Mouse (Mus musculus) lung, postnatal 0 days (tissue): ENCODE measurements around the gene Ttll11. TPM values are rescaled to one million over a fixed set of nuclear protein-coding genes. Genes with fewer than 3 reads are reported as not detected.

Experiments used
- ATAC-seq: fragments of 200-750 bp; cut with Nextera tagmentation; 2 replicates; pipeline ENCODE4 v1.8.0; 2017; ENCODE audit warnings: moderate library complexity
- DNase-seq: peaks from one replicate; pipeline ENCODE4 v3.0.0-alpha.2; 2016; ENCODE audit warnings: low spot score
- H3K27ac ChIP-seq: fragments of 300-500 bp; sonication (generic); 2 replicates; pipeline ENCODE4 v1.5.1; 2014; ENCODE audit warnings: antibody characterized with exemption, mild to moderate bottlenecking, low read length, mixed read lengths
- H3K27me3 ChIP-seq: fragments of 300-500 bp; sonication (generic); replicated peaks from 2 replicates; pipeline ENCODE4 v1.6.1; 2014; ENCODE audit warnings: low read length, mixed read lengths; ENCODE audit not compliant: insufficient read depth
- H3K36me3 ChIP-seq: fragments of 300-500 bp; sonication (generic); 2 replicates; pipeline ENCODE4 v1.6.1; 2014; ENCODE audit warnings: low read length, mixed read lengths; ENCODE audit not compliant: insufficient read depth
- H3K4me1 ChIP-seq: fragments of 300-500 bp; sonication (generic); 2 replicates; pipeline ENCODE4 v1.6.1; 2014; ENCODE audit warnings: antibody characterized with exemption, low read depth, low read length, mixed read lengths; ENCODE audit not compliant: insufficient read depth
- H3K4me2 ChIP-seq: fragments of 300-500 bp; sonication (generic); replicated peaks from 2 replicates; pipeline ENCODE4 v1.6.1; 2014; ENCODE audit warnings: low read depth, mild to moderate bottlenecking, low read length, moderate library complexity, mixed read lengths
- H3K4me3 ChIP-seq: fragments of 300-500 bp; sonication (generic); 2 replicates; pipeline ENCODE4 v1.5.1; 2014; ENCODE audit warnings: low read depth, low read length
- H3K9ac ChIP-seq: fragments of 300-500 bp; sonication (generic); replicated peaks from 2 replicates; pipeline ENCODE4 v1.6.1; 2014; ENCODE audit warnings: low read depth, mild to moderate bottlenecking
- H3K9me3 ChIP-seq: fragments of 300-500 bp; sonication (generic); 2 replicates; pipeline ENCODE4 v1.6.1; 2016; ENCODE audit warnings: low read length, mixed read lengths
- CTCF ChIP-seq: IDR thresholded peaks from 2 replicates; pipeline ENCODE4 v1.5.1; 2016; ENCODE audit warnings: antibody characterized with exemption, mild to moderate bottlenecking
- EP300 ChIP-seq: IDR thresholded peaks from 2 replicates; pipeline ENCODE4 v1.6.1; 2016; ENCODE audit warnings: antibody characterized with exemption, mild to moderate bottlenecking, control low read depth
- WGBS: fragments of 180-500 bp; shearing (Covaris S2); extraction: QIAGEN DNeasy Blood & Tissue Kit; methylation state at CpG from one replicate; pipeline ENCODE4 v1.1.7; 2014; 5-methylcytosine and 5-hydroxymethylcytosine counted together
- polyA plus RNA-seq: library from polyadenylated mRNA; unstranded; fragments of >200 nt; fragmentation: Nextera tagmentation; extraction: Ambion mirVana; gene quantifications from 2 replicates; pipeline ENCODE4 v1.2.1, GENCODE M21; 2015

Gene Ttll11
- polyA plus RNA-seq, 1 experiment from 2014 or later, result 2.1 TPM

GRCm38 (mm10) chr2:35933116-35933515 is 46.6 kb downstream of the Ttll11 start:
- H3K27ac ChIP-seq, result no peak overlapping the region
- H3K36me3 ChIP-seq, result no peaks in the 10 kb centered on the region
- no peaks in the 10 kb centered on the region for H3K9me3 ChIP-seq
- H3K4me2 ChIP-seq, result no peak overlapping the region
- H3K4me3 ChIP-seq, result no peak overlapping the region
- ATAC-seq (no peak), DNase-seq (no peak)
- no peaks in the 10 kb centered on the region for H3K27me3 ChIP-seq
- WGBS, result 88% methylated on average over 13 of the region's 13 CpGs
- H3K4me1 ChIP-seq, result no peaks in the 10 kb centered on the region
- no peak for TF ChIP-seq EP300
- TF ChIP-seq CTCF, result no peak
- no peak overlapping the region for H3K9ac ChIP-seq

GRCm38 (mm10) chr2:35931619-35932018 is 48.1 kb downstream of the Ttll11 start:
- no peak overlapping the region for H3K9ac ChIP-seq
- 71% methylated on average over 3 of the region's 3 CpGs for WGBS

GRCm38 (mm10) chr2:35930498-35931149 is 49.1 kb downstream of the Ttll11 start:
- WGBS, result 32% methylated on average over 11 of the region's 11 CpGs
- Histone ChIP-seq H3K4me1 (no peaks in the 10 kb centered on the region), H3K27ac (no peak overlapping the region), H3K27me3 (no peaks in the 10 kb centered on the region), H3K9ac (no peak overlapping the region), H3K9me3 (no peaks in the 10 kb centered on the region), H3K4me3 (no peak overlapping the region), H3K36me3 (no peaks in the 10 kb centered on the region), H3K4me2 (no peak overlapping the region)
- TF ChIP-seq EP300 (no peak), CTCF (peak; percentile 90)
- ATAC-seq (peak; percentile 38; the same call in 1 of the 2 replicates), DNase-seq (peak; percentile 77)

More at GRCm38 (mm10) chr2:35931619-35932018, 48.1 kb downstream of the Ttll11 start:
- H3K9me3 ChIP-seq, result no peaks in the 10 kb centered on the region
- H3K36me3 ChIP-seq, result no peaks in the 10 kb centered on the region
- no peaks in the 10 kb centered on the region for H3K27me3 ChIP-seq
- no peak overlapping the region for H3K27ac ChIP-seq
- DNase-seq (no peak), ATAC-seq (no peak)
- H3K4me2 ChIP-seq, result no peak overlapping the region
- TF ChIP-seq CTCF (peak; percentile 49), EP300 (no peak)
- no peak overlapping the region for H3K4me3 ChIP-seq
- no peaks in the 10 kb centered on the region for H3K4me1 ChIP-seq

- H3K9me3 ChIP-seq, result no peaks in the 10 kb centered on the region
- 51% methylated on average over 6 of the region's 6 CpGs for WGBS
- H3K9ac ChIP-seq, result no peak overlapping the region
- H3K4me3 ChIP-seq, result no peak overlapping the region
- no peaks in the 10 kb centered on the region for H3K4me1 ChIP-seq
- H3K27me3 ChIP-seq, result no peaks in the 10 kb centered on the region
- ATAC-seq (peak; percentile 77), DNase-seq (peak; percentile 59)
- H3K36me3 ChIP-seq, result no peaks in the 10 kb centered on the region
- TF ChIP-seq EP300, result no peak
- no peak for TF ChIP-seq CTCF
- H3K27ac ChIP-seq, result no peak overlapping the region
- no peak overlapping the region for H3K4me2 ChIP-seq
These were observed 51.6 kb downstream of the Ttll11 start for GRCm38 (mm10) chr2:35928133-35928532.

- Histone ChIP-seq H3K4me3 (no peak overlapping the region), H3K27ac (no peak overlapping the region), H3K36me3 (no peaks in the 10 kb centered on the region), H3K4me1 (no peaks in the 10 kb centered on the region), H3K27me3 (no peaks in the 10 kb centered on the region), H3K9me3 (no peaks in the 10 kb centered on the region), H3K4me2 (no peak overlapping the region), H3K9ac (no peak overlapping the region)
- ATAC-seq, result no peak
- no peak for DNase-seq
- TF ChIP-seq EP300 (no peak), CTCF (no peak)
- 64% methylated on average over 4 of the region's 4 CpGs for WGBS
These were observed 54.8 kb downstream of the Ttll11 start for GRCm38 (mm10) chr2:35924947-35925346.

GRCm38 (mm10) chr2:35922956-35923355 is 56.8 kb downstream of the Ttll11 start:
- Histone ChIP-seq H3K9me3 (no peaks in the 10 kb centered on the region), H3K27ac (no peak overlapping the region), H3K27me3 (no peaks in the 10 kb centered on the region), H3K4me2 (no peak overlapping the region), H3K36me3 (no peaks in the 10 kb centered on the region), H3K4me1 (no peaks in the 10 kb centered on the region), H3K9ac (no peak overlapping the region), H3K4me3 (no peak overlapping the region)
- DNase-seq (no peak), ATAC-seq (no peak)
- TF ChIP-seq CTCF (no peak), EP300 (no peak)
- WGBS, result 71% methylated on average over 3 of the region's 3 CpGs

- no peak for DNase-seq
These were observed 67.6 kb downstream of the Ttll11 start for GRCm38 (mm10) chr2:35912090-35912489.

More at GRCm38 (mm10) chr2:35912090-35912489, 67.6 kb downstream of the Ttll11 start:
- no peaks in the 10 kb centered on the region for H3K36me3 ChIP-seq
- no peak for TF ChIP-seq EP300
- no peak for TF ChIP-seq CTCF
- no peak overlapping the region for H3K27ac ChIP-seq
- no peak for ATAC-seq
- no peaks in the 10 kb centered on the region for H3K9me3 ChIP-seq
- H3K4me2 ChIP-seq, result no peak overlapping the region
- H3K9ac ChIP-seq, result no peak overlapping the region
- no peaks in the 10 kb centered on the region for H3K4me1 ChIP-seq
- no peak overlapping the region for H3K4me3 ChIP-seq
- no peaks in the 10 kb centered on the region for H3K27me3 ChIP-seq
- WGBS, result 54% methylated on average over 4 of the region's 4 CpGs
